Mouse (Mus musculus): Measurements from ENCODE around the gene Lurap1.
A peak's percentile ranks its signal among the peaks of the same experiment; 100 is the strongest.

Gene Lurap1

GRCm38 (mm10) chr4:116159912-116160311, 8.8 kb upstream of the Lurap1 start:
- DNase-seq = no peak

- DNase-seq = no peak
Observed at GRCm38 (mm10) chr4:116157882-116158281, 6.7 kb upstream of the Lurap1 start.

- no peak for DNase-seq
Observed at GRCm38 (mm10) chr4:116152702-116153101, 1.6 kb upstream of the Lurap1 start.

- no peak for DNase-seq
Observed at GRCm38 (mm10) chr4:116150862-116151221, 296 bp downstream of the Lurap1 start.

GRCm38 (mm10) chr4:116150156-116150861, 829 bp downstream of the Lurap1 start:
- peak; percentile 66 for DNase-seq

GRCm38 (mm10) chr4:116149812-116150155, 1.4 kb downstream of the Lurap1 start:
- no peak for DNase-seq

GRCm38 (mm10) chr4:116143891-116144717, 7.0 kb downstream of the Lurap1 start:
- peak; percentile 79 for DNase-seq

GRCm38 (mm10) chr4:116143317-116143811, 7.8 kb downstream of the Lurap1 start:
- no peak for DNase-seq

GRCm38 (mm10) chr4:116142269-116142668, 8.9 kb downstream of the Lurap1 start:
- DNase-seq = no peak

- DNase-seq = no peak
Observed at GRCm38 (mm10) chr4:116141736-116142135, 9.4 kb downstream of the Lurap1 start.

GRCm38 (mm10) chr4:116140801-116141574, 10.2 kb downstream of the Lurap1 start:
- DNase-seq = no peak

GRCm38 (mm10) chr4:116137421-116137996, 13.6 kb downstream of the Lurap1 start:
- no peak for DNase-seq

GRCm38 (mm10) chr4:116134990-116135389, 16.1 kb downstream of the Lurap1 start:
- no peak for DNase-seq

GRCm38 (mm10) chr4:116133126-116133525, 18.0 kb downstream of the Lurap1 start:
- no peak for DNase-seq

- DNase-seq = no peak
Observed at GRCm38 (mm10) chr4:116127956-116128355, 23.2 kb downstream of the Lurap1 start.

GRCm38 (mm10) chr4:116125803-116126386, 25.2 kb downstream of the Lurap1 start:
- DNase-seq = no peak

GRCm38 (mm10) chr4:116123602-116124519, 27.3 kb downstream of the Lurap1 start, which contains the start of the genes Rad54l and Pomgnt1:
Gene Rad54l, minus strand, starts transcription at chr4:116123690.
Gene Pomgnt1, plus strand, starts transcription at chr4:116123840.
- peak; percentile 72 for DNase-seq

- DNase-seq = no peak
Observed at GRCm38 (mm10) chr4:116122762-116123161, 28.4 kb downstream of the Lurap1 start.

GRCm38 (mm10) chr4:116111486-116111885, 39.7 kb downstream of the Lurap1 start:
- no peak for DNase-seq

- DNase-seq = no peak
Observed at GRCm38 (mm10) chr4:116110695-116111094, 40.4 kb downstream of the Lurap1 start.

GRCm38 (mm10) chr4:116105278-116105677, 45.9 kb downstream of the Lurap1 start:
- no peak for DNase-seq
